Mouse (Mus musculus): ENCODE data around the gene Cox4i2. TPM values are rescaled to one million over a fixed set of nuclear protein-coding genes. Genes with fewer than 3 reads are reported as not detected.

Gene Cox4i2
- total and polyA plus RNA-seq, 3 experiments, result 0.16 TPM; not detected in 2

GRCm38 (mm10) chr2:152813232-152813631 lies 59.3 kb downstream of the Cox4i2 start:
- ATAC-seq (ENCODE audit: extremely low read depth, insufficient number of reproducible peaks, low FRiP score, poor library complexity, severe bottlenecking), result no peak
- no peaks in the 10 kb centered on the region for H3K9me3 ChIP-seq (replicated peaks)
- no peaks in the 10 kb centered on the region for H3K27me3 ChIP-seq (ENCODE audit: insufficient read depth, low read length)
- peaks cover 91% of the 10 kb centered on the region for H3K4me1 ChIP-seq (ENCODE audit: insufficient read depth, low read depth, low read length)
- H3K36me3 ChIP-seq (replicated peaks), result peaks cover 27% of the 10 kb centered on the region
- H3K4me3 ChIP-seq (ENCODE audit: low read depth, low read length), result no peak overlapping the region
- DNase-seq (ENCODE audit: low spot score), result no peak
- TF ChIP-seq GATA2 (IDR thresholded peaks at IDR 0.05; ENCODE audit: borderline replicate concordance, low read depth, low read length) (no peak), GATA1 (IDR thresholded peaks at IDR 0.05; ENCODE audit: borderline replicate concordance, low read length) (no peak), POLR2AphosphoS5 (IDR thresholded peaks at IDR 0.05; ENCODE audit: insufficient replicate concordance, low read depth, low read length) (no peak), CTCF (IDR thresholded peaks at IDR 0.05; ENCODE audit: low read depth, low read length) (no peak), TAL1 (conservative IDR thresholded peaks at IDR 0.05; ENCODE audit: low read depth, low read length) (no peak)

- no peak for TF ChIP-seq GATA1 (IDR thresholded peaks at IDR 0.05; ENCODE audit: borderline replicate concordance, low read length)
- peak; percentile 84 for TF ChIP-seq TAL1 (conservative IDR thresholded peaks at IDR 0.05; ENCODE audit: low read depth, low read length)
- Histone ChIP-seq H3K4me3 (ENCODE audit: low read depth, low read length) (no peak overlapping the region; the same call in 1 of the 2 replicates), H3K27me3 (ENCODE audit: insufficient read depth, low read length) (no peaks in the 10 kb centered on the region), H3K9me3 (replicated peaks) (peaks cover 3% of the 10 kb centered on the region; the same call in 1 of the 2 replicates), H3K4me1 (ENCODE audit: insufficient read depth, low read depth, low read length) (peaks cover 94% of the 10 kb centered on the region), H3K36me3 (replicated peaks) (peaks cover 32% of the 10 kb centered on the region)
- DNase-seq (ENCODE audit: low spot score) (peak; percentile 33), ATAC-seq (ENCODE audit: extremely low read depth, insufficient number of reproducible peaks, low FRiP score, poor library complexity, severe bottlenecking) (peak; percentile 29)
Observed at GRCm38 (mm10) chr2:152814213-152814874, 60.4 kb downstream of the Cox4i2 start.

Other genes with a start within 250 kb of the Cox4i2 start
- not detected in 2 replicates for gene Defb26, start 242.5 kb upstream of the Cox4i2 start, total RNA-seq (2014; fragmentation: Nextera tagmentation)
- not detected in 2 replicates for gene Defb26, start 242.5 kb upstream of the Cox4i2 start, total RNA-seq (2017)
- gene Defb26, start 242.5 kb upstream of the Cox4i2 start, polyA plus RNA-seq (2012), result not detected in 2 replicates
- not detected in 2 replicates for gene Defb28, start 235.9 kb upstream of the Cox4i2 start, total RNA-seq (2014; fragmentation: Nextera tagmentation)
- not detected in 2 replicates for gene Defb28, start 235.9 kb upstream of the Cox4i2 start, total RNA-seq (2017)
- not detected in 2 replicates for gene Defb28, start 235.9 kb upstream of the Cox4i2 start, polyA plus RNA-seq (2012)
- gene Defb29, start 214.1 kb upstream of the Cox4i2 start, total RNA-seq (2014; fragmentation: Nextera tagmentation), result not detected in 2 replicates
- not detected in 2 replicates for gene Defb29, start 214.1 kb upstream of the Cox4i2 start, total RNA-seq (2017)
- gene Defb29, start 214.1 kb upstream of the Cox4i2 start, polyA plus RNA-seq (2012), result not detected in 2 replicates
- not detected in 2 replicates for gene Gm17416, start 184.8 kb upstream of the Cox4i2 start, total RNA-seq (2014; fragmentation: Nextera tagmentation)
- not detected in 2 replicates for gene Gm17416, start 184.8 kb upstream of the Cox4i2 start, total RNA-seq (2017)
- gene Gm17416, start 184.8 kb upstream of the Cox4i2 start, polyA plus RNA-seq (2012), result not detected in 2 replicates
- not detected in 2 replicates for gene Defb21, start 181.4 kb upstream of the Cox4i2 start, total RNA-seq (2014; fragmentation: Nextera tagmentation)
- not detected in 2 replicates for gene Defb21, start 181.4 kb upstream of the Cox4i2 start, total RNA-seq (2017)
- not detected in 2 replicates for gene Defb21, start 181.4 kb upstream of the Cox4i2 start, polyA plus RNA-seq (2012)
- gene Defb19, start 173.9 kb upstream of the Cox4i2 start, total RNA-seq (2014; fragmentation: Nextera tagmentation), result not detected in 2 replicates
- not detected in 2 replicates for gene Defb19, start 173.9 kb upstream of the Cox4i2 start, total RNA-seq (2017)
- not detected in 2 replicates for gene Defb19, start 173.9 kb upstream of the Cox4i2 start, polyA plus RNA-seq (2012)
- gene Defb45, start 154.8 kb upstream of the Cox4i2 start, total RNA-seq (2014; fragmentation: Nextera tagmentation), result not detected in 2 replicates
- gene Defb45, start 154.8 kb upstream of the Cox4i2 start, total RNA-seq (2017), result not detected in 2 replicates
- gene Defb45, start 154.8 kb upstream of the Cox4i2 start, polyA plus RNA-seq (2012), result not detected in 2 replicates
- not detected in 2 replicates for gene Defb36, start 149.8 kb upstream of the Cox4i2 start, total RNA-seq (2014; fragmentation: Nextera tagmentation)
- gene Defb36, start 149.8 kb upstream of the Cox4i2 start, total RNA-seq (2017), result not detected in 2 replicates
- gene Defb36, start 149.8 kb upstream of the Cox4i2 start, polyA plus RNA-seq (2012), result not detected in 2 replicates
- gene Defb25, start 131.1 kb upstream of the Cox4i2 start, total RNA-seq (2014; fragmentation: Nextera tagmentation), result not detected in 2 replicates
- gene Defb25, start 131.1 kb upstream of the Cox4i2 start, total RNA-seq (2017), result not detected in 2 replicates
- not detected in 2 replicates for gene Defb25, start 131.1 kb upstream of the Cox4i2 start, polyA plus RNA-seq (2012)
- not detected in 2 replicates for gene Rem1, start 127.2 kb upstream of the Cox4i2 start, total RNA-seq (2014; fragmentation: Nextera tagmentation)
- gene Rem1, start 127.2 kb upstream of the Cox4i2 start, total RNA-seq (2017), result not detected in 2 replicates
- gene Rem1, start 127.2 kb upstream of the Cox4i2 start, polyA plus RNA-seq (2012), result not detected in 2 replicates
- gene H13, start 84.7 kb upstream of the Cox4i2 start, total RNA-seq (2014; fragmentation: Nextera tagmentation), result 65.2 and 67.2 TPM in 2 replicates
- gene H13, start 84.7 kb upstream of the Cox4i2 start, total RNA-seq (2017), result 43.2 and 50.6 TPM in 2 replicates
- gene H13, start 84.7 kb upstream of the Cox4i2 start, polyA plus RNA-seq (2012), result 54.2 and 60.8 TPM in 2 replicates
- 24.2 and 24.3 TPM in 2 replicates for gene Mcts2, start 67.1 kb upstream of the Cox4i2 start, total RNA-seq (2014; fragmentation: Nextera tagmentation)
- 30.0 and 33.3 TPM in 2 replicates for gene Mcts2, start 67.1 kb upstream of the Cox4i2 start, total RNA-seq (2017)
- gene Mcts2, start 67.1 kb upstream of the Cox4i2 start, polyA plus RNA-seq (2012), result 2.1 and 2.6 TPM in 2 replicates
- gene Id1, start 17.9 kb upstream of the Cox4i2 start, total RNA-seq (2014; fragmentation: Nextera tagmentation), result 20.8 and 21.7 TPM in 2 replicates
- 33.2 and 41.4 TPM in 2 replicates for gene Id1, start 17.9 kb upstream of the Cox4i2 start, total RNA-seq (2017)
- 110 TPM in 2 replicates for gene Id1, start 17.9 kb upstream of the Cox4i2 start, polyA plus RNA-seq (2012)
- 35.2 and 79.6 TPM in 2 replicates for gene Bcl2l1, start 77.6 kb downstream of the Cox4i2 start, total RNA-seq (2014; fragmentation: Nextera tagmentation)
- gene Bcl2l1, start 77.6 kb downstream of the Cox4i2 start, total RNA-seq (2017), result 27.0 and 31.6 TPM in 2 replicates
- gene Bcl2l1, start 77.6 kb downstream of the Cox4i2 start, polyA plus RNA-seq (2012), result 63.3 and 82.7 TPM in 2 replicates
- gene Tpx2, start 93.8 kb downstream of the Cox4i2 start, total RNA-seq (2014; fragmentation: Nextera tagmentation), result 257 and 315 TPM in 2 replicates
- 119 and 142 TPM in 2 replicates for gene Tpx2, start 93.8 kb downstream of the Cox4i2 start, total RNA-seq (2017)
- gene Tpx2, start 93.8 kb downstream of the Cox4i2 start, polyA plus RNA-seq (2012), result 11.7 and 16.7 TPM in 2 replicates
- gene Mylk2, start 157.2 kb downstream of the Cox4i2 start, total RNA-seq (2014; fragmentation: Nextera tagmentation), result not detected in 2 replicates
- 0.11 TPM in 1 of 2 replicates, not detected in the other for gene Mylk2, start 157.2 kb downstream of the Cox4i2 start, total RNA-seq (2017)
- not detected in 2 replicates for gene Mylk2, start 157.2 kb downstream of the Cox4i2 start, polyA plus RNA-seq (2012)
- not detected in 2 replicates for gene Foxs1, start 179.0 kb downstream of the Cox4i2 start, total RNA-seq (2014; fragmentation: Nextera tagmentation)
- not detected in 2 replicates for gene Foxs1, start 179.0 kb downstream of the Cox4i2 start, total RNA-seq (2017)
- gene Foxs1, start 179.0 kb downstream of the Cox4i2 start, polyA plus RNA-seq (2012), result not detected in 2 replicates
- gene Dusp15, start 197.5 kb downstream of the Cox4i2 start, total RNA-seq (2014; fragmentation: Nextera tagmentation), result not detected in 2 replicates
- 0.11 TPM in 1 of 2 replicates, not detected in the other for gene Dusp15, start 197.5 kb downstream of the Cox4i2 start, total RNA-seq (2017)
- not detected in 2 replicates for gene Dusp15, start 197.5 kb downstream of the Cox4i2 start, polyA plus RNA-seq (2012)
- not detected in 2 replicates for gene Ttll9, start 208.3 kb downstream of the Cox4i2 start, total RNA-seq (2014; fragmentation: Nextera tagmentation)
- not detected in 2 replicates for gene Ttll9, start 208.3 kb downstream of the Cox4i2 start, total RNA-seq (2017)
- not detected in 2 replicates for gene Ttll9, start 208.3 kb downstream of the Cox4i2 start, polyA plus RNA-seq (2012)